Mouse (Mus musculus): ENCODE measurements at regions not wholly inside any gene's neighbourhood (a gene's known extent, or its start where the extent isn't known, plus 50 kb on each side); places are given as distances from the start of the nearest gene placed in this dataset.
A peak's percentile ranks its signal among the peaks of the same experiment; 100 is the strongest.

DNA sequence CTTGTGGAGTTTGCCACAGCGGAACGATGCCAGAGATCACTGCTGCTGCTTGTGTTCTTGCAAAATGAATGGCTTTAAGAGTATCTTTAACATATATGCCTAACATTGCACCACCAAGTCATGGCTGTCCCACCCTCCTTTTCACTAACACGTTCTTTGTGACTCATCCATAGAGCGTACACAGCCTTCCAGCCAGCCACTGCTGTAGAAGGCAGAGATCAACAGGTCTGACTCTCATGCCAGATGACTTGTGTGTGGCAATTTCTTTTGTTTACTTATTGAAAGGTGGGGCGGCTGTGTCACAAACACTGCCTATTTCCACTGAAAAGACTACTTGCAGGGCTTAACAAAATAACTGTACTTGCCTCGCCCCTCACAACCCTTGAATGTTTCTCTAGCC is 239.5 kb upstream of the Rgma start:
- no peak for DNase-seq (ENCODE audit: low read depth, low spot score)

DNA sequence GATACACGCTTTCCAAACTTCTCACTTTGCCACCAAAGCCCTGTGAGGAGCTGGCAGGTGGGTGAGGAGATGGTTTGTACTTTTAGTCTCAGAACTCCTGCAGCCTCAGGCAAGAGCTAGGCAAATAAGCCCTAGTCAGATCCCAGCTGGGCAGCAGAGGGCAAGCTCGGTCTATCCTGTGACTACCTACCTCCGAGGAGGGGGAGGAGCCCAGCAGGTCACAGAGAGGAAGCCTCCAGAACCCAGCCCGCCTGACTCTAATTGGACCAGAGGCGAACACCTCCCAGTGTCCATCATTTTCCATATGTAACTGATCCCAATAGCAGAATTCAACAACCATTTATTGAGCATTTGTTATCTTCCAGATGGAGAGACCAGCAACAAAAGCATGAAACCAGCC is 237.0 kb upstream of the Rgma start:
- peak; percentile 69 for DNase-seq (ENCODE audit: low read depth, low spot score)

DNA sequence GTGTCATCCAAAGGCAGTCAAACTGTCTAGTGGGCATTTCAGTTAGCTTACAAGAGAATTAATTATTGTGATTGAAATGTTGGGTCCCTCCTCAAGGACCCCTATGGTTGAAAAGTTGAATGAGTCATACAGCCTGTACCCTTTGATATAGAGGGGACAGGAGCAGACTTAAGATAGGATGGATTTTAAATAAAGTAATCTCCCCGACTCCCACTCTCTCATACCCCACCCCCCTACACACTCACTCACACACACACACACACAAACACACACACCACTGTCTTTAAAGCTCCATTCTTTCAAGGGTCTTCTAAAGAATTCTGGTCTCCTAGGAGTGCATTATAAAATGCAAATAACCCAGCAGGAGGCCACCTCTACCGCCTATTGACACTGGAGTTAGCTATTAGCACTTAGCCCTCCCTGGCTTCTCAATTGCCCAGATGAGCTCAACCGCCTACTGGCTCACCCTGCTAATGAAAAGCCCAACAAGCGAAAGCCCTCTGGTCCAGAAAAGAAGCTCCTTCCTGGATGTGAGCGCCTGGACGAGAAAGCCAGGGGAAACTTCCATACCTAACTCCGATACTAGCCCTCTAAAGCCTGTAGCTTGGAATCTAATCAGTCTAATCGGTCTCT is 236.3 kb upstream of the Rgma start:
- peak; percentile 80 for DNase-seq (ENCODE audit: low read depth, low spot score)

DNA sequence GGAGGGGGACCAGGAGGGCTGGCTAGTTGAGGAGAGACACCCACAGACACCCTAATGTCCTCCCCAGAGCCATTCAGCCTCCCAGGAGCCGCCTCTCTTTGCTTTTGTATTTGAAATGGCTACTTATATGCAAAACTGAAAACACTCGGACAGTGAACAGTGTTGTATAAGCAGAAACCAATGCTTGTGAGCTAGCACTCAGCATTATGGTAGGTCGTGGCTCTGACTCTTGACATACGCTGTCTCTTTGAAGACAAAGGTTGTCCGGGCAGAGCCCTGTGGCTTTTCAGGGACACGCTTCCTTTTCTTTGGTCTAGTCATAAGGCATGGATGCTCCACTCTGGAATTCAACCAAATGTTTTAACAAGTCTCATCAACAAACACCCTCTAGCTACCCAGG is 235.4 kb upstream of the Rgma start:
- DNase-seq (ENCODE audit: low read depth, low spot score) = no peak

DNA sequence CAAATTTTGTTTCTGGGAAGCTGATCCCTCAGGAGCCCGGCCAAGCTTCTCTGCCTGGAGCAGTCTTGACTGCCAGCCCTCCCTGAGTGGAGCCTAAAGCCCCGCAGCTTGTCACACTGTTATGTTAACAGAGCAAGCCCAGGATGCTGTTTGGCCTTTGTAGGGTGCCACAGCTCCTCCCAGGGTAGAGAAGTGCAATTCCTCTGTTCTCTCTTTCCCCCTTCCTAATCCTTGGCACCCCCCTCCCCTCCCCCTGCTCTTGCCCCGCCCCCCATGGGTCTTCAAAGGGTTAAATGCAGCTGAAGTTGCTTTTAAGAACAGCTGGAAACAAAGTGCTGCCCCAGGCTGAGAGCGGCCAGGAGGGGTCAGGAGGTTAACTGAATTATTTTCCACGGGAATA is 234.1 kb upstream of the Rgma start:
- DNase-seq (ENCODE audit: low read depth, low spot score) = peak; percentile 87

DNA sequence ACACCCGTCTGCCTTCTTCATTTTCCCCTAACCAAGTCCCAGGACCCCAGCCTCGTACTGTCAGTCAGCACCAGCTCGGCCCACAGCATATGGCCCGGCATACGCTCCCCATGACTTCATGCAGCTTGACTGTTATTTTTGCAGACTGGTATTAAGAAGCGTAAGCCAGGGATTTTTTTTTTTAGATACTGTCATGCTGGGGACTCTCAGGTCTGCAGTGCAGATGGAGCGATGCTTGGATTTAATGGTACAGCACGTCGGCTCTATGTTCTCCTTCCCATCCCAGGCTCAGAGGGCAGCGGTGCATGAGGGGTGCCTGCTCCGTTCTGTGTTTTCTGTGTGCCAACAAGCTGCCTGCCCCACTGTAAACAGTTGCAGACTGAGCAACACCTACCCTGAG is 231.4 kb upstream of the Rgma start:
- no peak for DNase-seq (ENCODE audit: low read depth, low spot score)

DNA sequence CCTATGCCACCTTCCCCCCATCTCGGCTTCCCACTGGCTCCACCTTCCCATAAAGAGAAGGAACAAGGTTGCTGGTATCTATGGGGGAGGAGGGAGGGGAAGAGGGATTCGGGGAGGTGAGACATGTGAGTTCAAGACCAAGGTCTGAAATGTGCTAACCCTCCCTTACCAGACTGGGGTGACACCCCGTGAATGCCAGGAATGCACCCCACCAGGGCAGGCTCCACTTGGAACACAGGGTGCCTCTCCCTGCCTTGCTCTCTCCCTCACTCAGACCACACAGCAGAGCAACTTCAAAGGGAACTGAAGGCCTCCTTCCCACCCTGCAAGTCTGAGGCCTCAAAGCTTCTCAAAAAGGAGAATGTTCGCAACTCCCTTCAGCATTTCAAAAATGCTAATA is 230.5 kb upstream of the Rgma start:
- DNase-seq (ENCODE audit: low read depth, low spot score) = no peak

DNA sequence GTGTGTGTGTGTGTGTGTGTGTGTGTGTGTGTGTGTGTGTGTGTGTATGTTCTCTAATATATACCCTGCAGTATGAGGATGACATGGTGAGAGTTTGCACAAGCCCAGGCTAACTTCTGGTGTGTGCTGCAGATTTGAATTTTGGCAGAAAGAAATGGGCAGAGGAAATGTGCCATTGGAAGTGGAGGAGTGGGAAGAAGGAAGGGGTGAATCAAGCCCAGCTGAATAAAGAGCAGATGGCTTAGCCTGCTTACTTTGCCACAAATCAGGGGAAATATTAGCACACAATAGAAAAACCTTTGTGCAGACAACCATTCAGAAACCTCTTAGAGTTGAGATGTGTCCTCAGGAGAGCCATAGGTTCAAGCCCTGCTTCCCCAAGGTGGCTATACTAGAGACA is 228.1 kb upstream of the Rgma start:
- no peak for DNase-seq (ENCODE audit: low read depth, low spot score)

DNA sequence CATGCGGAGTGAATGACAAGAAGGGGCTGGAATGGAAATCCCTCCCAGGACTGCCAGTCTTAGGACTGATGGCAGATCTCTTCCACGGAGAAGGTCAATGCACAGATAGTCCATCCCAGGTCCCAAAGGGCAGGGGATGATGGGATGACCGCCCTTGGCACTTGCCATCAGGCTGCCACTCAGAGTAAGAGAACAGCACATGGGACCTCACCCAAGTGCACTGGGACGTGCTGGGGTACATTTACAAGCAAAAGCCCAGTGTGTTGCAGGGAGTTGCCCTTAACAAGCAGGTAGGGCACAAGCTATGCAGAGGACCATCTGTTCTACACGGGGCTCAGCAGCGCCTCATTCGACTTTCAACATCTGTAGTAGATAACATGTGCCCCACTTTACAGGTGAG is 224.9 kb upstream of the Rgma start:
- no peak for DNase-seq (ENCODE audit: low read depth, low spot score)

DNA sequence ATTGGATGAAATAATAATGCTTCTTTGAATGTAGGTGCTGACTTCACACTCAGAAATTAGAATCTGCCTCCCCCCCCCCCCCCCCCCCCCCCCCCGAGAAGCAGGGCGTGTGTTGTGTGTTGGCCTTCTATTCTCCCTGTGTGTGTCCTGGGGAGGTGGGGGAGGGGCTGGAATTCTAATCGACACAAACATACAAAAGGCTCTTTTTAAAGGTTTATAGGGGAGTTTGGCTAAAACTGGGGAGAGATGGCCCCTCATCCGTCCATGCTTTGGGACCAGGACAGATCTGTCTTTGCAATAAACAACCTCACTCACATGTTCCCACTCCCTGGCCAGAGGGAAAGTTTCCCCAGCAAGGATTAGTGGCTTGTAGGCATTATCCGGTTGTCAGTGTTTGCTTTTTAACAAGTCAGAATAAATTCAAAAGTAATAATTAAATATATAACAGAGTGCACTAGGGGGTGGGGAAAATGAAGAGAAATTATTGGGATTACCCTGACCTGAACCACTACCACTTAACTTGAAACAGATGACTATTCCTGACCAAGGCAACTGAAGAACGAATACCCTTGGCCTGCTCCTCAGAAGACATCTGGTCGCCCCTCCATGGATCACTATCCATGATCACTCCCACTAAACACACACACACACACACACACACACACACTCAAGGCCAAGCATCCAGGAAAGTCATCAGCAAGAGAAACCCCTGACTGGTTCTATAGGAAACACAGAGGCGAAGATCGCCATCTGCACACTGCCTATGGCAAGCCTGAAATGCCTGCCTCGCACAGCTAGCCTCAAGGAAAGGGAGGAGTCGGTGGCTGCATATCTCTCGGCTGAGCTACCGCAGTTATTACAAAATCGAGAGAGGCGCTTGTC is 223.5 kb upstream of the Rgma start:
- no peak for DNase-seq (ENCODE audit: low read depth, low spot score)

DNA sequence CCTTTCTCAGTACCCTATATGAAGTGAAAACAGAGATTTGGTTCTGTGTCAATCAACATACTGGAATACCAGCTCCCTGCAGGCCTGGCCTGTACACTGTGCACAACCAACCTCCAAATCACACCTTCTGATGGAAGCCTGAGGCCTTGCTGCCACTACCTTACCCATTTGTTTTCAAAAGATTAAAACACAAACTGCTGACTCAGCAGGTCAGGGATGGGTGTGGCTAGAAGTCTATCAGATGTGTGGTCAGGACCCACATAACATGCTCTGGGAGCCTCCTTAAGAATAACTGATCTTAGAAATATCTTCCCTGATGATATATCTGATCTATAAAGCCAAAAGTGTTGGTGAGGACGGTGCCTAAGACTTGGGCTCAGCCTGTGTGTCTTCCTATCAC is 221.6 kb upstream of the Rgma start:
- no peak for DNase-seq (ENCODE audit: low read depth, low spot score)

DNA sequence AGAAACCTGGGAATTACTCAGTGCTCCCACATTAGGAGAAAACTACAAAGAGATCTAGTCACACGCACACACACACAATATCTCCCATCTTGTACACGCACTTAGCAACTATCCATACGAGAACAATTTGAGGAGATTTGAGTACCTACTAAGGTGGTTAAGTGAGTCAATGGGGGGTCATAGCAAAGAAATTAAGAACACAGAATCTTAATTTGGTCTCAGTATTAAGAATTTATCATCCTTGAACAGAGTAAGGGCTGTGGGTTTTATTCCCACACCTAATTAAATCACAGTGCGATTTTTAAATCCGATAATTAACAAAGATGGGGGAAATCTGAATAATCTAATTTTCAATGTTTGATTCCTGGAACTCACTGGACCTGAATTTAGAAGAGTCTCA is 216.5 kb upstream of the Rgma start:
- no peak for DNase-seq (ENCODE audit: low read depth, low spot score)

DNA sequence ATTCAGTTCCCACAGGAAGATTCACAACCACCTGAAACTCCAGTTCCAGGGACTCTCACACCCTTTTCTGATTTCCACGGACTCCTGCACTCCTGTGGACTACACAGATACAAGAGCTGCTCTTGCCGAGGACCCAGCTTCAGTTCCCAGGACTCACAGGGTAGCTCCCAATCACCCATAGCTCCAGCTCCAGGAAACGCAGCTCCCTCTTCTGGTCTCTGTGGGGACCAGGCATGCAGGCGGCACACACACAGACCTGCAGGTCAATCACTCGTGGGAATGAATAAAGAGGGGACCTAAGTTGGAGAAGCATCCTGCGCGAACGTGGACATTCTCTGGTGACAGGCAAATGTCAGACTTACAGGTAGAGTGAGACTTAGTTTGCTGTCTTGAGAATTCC is 214.3 kb upstream of the Rgma start:
- DNase-seq (ENCODE audit: low read depth, low spot score) = peak; percentile 47

DNA sequence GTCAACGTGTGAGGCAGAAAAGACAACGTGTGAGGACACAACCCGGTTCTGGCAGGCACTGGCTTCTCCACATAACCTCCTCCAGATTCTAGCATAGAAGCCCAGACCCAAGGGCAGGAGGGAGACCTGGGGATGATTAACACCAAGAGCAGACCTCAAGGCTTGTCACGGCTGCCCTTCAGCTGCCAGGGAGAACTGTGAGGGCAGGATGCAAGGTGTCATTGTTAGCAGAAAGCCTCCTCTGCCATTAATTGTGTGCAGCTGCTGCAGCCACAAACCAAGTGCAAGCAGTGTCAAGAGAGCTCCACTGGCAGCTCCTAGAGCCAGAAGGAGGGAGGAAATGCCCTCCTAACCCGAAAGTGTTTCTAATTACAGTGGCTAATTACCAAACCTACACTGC is 211.6 kb upstream of the Rgma start:
- DNase-seq (ENCODE audit: low read depth, low spot score) = no peak

DNA sequence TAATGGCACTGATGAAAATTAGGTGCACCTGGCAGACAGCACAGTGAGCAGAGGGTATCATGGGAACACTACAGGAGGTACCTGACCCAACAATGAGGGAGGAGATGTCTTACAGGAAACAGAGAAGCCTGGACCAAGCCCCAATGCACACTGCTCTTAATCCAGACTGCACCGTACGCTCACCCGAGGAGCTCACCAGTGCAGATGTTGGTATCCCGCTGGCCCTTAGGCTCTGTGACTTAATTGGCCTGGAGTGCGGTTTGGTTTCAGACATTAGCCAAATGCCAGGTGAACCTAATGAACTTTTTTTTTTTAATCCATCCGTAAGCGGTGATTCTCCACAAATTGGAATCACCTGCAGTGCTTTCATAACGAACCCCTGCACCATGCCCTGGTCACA is 209.8 kb upstream of the Rgma start:
- DNase-seq (ENCODE audit: low read depth, low spot score) = no peak

DNA sequence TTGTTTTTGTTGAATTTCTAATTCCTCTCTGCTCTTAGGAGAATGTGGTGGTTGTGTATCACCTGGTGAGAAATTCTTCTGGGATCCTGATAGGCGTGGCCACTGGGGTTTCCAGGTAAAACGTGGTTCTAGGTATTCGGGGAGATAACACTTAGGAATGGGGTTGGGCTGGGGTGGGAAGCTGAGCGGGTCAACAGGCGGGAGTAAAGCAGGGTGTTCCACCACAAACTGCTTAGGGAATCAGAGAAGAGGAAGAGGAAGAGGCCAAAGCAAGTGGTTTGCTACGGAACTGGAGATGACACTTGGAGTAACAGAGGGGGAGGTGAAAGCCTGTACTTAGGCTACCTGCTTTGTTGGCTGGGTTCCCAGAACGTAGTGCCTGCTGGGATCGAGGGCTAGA is 205.9 kb upstream of the Rgma start:
- no peak for DNase-seq (ENCODE audit: low read depth, low spot score)

DNA sequence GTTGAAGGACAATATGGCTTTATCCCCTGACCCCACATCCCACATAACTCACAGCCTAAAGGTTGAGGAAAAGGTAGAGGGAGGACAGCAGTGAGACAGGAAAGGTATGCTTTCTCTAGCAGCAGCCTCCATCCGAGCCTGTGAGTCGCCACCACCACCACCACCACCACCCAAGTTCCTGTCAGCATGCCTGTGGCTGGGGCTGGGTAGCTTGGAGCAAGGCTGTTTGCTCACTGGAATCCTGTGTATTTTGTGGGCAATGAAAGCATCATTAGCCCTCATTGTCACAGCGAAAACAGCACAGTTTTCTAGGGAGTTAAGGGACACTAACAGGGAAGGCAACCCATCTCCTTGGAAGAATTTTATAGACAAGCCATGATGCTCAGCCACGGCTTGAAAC is 202.7 kb upstream of the Rgma start:
- DNase-seq (ENCODE audit: low read depth, low spot score) = no peak

DNA sequence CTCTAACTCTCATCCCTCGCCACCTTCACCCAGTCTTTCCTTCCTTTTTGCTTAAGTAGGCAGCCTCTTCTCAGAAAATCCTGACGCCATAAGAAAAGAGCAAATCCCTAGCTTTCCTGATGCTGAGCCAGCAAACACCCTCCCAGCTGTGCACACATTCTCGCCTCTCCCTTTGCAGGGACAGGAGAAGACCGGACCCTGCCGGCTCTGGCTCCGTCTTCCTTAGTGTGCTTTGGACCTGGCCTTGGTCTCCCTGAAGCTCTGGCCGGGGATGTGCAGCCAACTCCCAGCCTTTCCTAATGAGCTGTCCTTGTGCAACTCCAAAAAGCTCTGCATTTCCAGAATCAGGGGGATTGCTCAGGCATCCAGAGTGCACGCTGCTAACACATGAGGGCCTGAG is 191.5 kb upstream of the Rgma start:
- no peak for DNase-seq (ENCODE audit: low read depth, low spot score)

DNA sequence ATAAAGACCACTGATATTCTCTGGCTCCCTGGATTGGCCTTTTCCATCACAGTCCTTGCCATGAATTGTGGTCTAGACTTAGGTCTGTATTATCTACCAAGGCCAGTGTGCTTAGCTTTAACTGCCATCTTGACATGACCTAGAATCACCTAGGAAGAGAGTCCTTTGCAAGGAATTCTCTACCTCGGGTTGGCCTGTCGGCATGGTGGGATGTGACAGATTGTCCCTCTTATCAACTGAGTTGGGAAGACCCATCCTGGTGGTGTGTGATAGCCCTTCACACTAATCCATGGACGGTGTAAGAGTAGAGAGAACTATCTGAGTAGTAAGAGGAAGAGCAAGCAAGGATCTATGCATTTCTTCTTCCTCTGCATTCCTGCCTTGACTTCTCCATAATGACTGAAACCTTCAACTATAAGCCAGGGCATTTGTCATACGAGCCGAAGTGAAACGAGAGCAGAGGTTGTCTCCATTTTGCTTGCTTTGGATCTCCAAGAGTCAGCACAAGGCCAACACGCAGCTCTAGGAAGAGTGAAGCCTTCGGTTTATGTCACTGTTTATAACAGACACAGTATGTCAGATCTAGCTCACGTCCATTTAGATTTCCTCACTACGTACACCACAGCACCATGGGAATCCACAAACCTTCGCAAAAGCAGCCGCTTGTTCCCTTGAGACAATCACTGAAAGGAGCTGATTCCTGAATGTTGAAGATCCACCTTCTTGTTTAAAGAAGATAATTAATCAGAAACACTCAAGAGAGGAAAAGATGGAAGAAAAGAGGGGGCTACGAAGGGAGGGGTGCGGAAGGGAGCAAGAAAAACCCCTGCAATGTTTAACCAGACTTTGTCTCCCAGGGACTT is 190.9 kb upstream of the Rgma start:
- no peak for DNase-seq (ENCODE audit: low read depth, low spot score)

DNA sequence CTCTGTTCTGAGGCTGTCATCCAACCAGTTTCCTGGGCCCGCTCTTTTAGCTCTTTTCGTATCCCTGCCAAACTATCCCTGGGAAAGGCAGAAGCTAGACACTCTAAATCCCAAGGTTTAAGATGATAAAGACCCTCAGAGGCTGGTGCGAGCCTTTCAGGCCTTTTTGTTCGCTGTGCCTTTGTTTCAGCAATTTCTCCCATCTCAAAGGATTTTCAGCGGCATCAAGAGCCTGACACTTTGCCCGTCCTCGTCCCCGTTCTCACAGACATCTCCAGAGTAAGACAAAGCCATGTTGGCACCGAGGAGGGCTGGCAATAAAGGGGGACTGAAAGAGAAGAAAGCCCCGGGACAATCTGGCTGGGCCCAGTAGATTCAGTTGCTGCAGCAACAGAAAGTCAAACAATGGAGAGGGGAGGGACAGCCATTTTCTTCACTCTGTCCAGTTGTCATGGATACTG is 190.2 kb upstream of the Rgma start:
- peak; percentile 51 for DNase-seq (ENCODE audit: low read depth, low spot score)

DNA sequence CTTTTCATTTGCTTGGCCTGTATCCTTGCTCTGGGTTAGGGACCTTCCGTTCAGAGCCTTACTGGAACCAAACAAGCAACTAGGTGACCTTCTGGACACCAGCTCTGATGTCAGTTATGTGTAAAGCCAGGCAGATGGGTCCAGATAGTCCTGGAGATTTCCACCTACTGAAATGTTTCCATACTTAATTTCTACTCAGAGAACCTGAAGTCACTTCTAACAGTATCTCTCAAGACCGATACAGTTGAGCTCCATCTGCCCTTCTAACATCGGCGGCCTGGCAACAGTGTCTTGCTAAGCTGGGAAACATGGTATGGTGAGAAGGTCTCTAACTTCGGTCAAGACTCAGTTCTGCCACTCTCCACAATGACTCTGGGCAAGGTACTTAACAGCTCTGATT is 189.7 kb upstream of the Rgma start:
- DNase-seq (ENCODE audit: low read depth, low spot score) = no peak

DNA sequence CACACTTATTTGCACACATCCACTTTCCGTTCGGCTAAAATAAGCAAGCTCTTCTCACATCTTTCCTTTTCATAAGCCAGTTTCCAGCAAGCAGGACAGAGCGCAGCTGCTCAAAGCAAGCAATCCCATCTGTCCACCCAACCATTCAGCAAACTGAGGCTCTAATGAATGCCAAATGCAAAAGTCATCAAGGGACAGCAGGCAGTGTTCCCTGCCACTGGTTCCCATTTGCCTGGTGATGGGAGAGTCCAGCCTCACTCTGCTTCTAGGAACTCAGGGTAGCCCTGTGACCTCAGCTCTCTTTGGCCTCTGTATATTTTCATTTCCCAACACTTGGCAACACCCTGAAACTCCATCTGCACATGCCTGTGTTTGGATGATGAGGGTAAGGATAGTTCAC is 188.8 kb upstream of the Rgma start:
- no peak for DNase-seq (ENCODE audit: low read depth, low spot score)

All from R1 (cell line).